Mouse (Mus musculus) embryonic fibroblast, embryonic 13.5 days (primary cell): ENCODE measurements at regions not wholly inside any gene's neighbourhood (a gene's known extent, or its start where the extent isn't known, plus 50 kb on each side); places are given as distances from the start of the nearest gene placed in this dataset.

Experiments used
- CTCF ChIP-seq: IDR thresholded peaks from 2 replicates; pipeline ENCODE4 v1.5.1; 2011; ENCODE audit warnings: mild to moderate bottlenecking, control low read depth, low read length, moderate library complexity, borderline replicate concordance; ENCODE audit not compliant: insufficient read depth
- POLR2A ChIP-seq: IDR thresholded peaks from 2 replicates; pipeline ENCODE4 v1.6.1; 2011; ENCODE audit warnings: low read depth, mild to moderate bottlenecking, control low read depth, low read length, moderate library complexity

- TF ChIP-seq POLR2A: no peak
- TF ChIP-seq CTCF: no peak
Measured at GRCm38 (mm10) chr2:9804306-9804705, 76.7 kb upstream of the 4930412O13Rik start.
